Mouse (Mus musculus) neutrophil, adult 5-6 weeks (primary cell): ENCODE data around the gene Col27a1. TPM values are rescaled to one million over a fixed set of nuclear protein-coding genes. Genes with fewer than 3 reads are reported as not detected.
"Not testable (repeated sequence)": the region's sequence is repeated elsewhere in the genome, so short reads cannot be mapped to it uniquely, and the experiment has no call there.

ENCODE experiments used
- ATAC-seq: fragments of 151-379, 151-347 bp; 2 replicates; pipeline ENCODE4 v1.8.0; 2017; ENCODE audit warnings: mild to moderate bottlenecking, moderate TSS enrichment; ENCODE audit not compliant: insufficient number of reproducible peaks, poor library complexity, low FRiP score, severe bottlenecking; ENCODE audit errors: extremely low read depth
- total RNA-seq: library from RNA; stranded (forward); fragments of 200-1000 nt; gene quantifications from 2 replicates; pipeline ENCODE4 v1.2.3, GENCODE M21; 2017

The Col27a1 gene
- total RNA-seq, 1 experiment from 2014 or later = 4.7 TPM

GRCm38 (mm10) chr4:63291658-63292057 is 77.9 kb downstream of the Col27a1 start:
- no peak for ATAC-seq

- ATAC-seq = no peak
Measured at GRCm38 (mm10) chr4:63295641-63296040, 81.8 kb downstream of the Col27a1 start.

DNA sequence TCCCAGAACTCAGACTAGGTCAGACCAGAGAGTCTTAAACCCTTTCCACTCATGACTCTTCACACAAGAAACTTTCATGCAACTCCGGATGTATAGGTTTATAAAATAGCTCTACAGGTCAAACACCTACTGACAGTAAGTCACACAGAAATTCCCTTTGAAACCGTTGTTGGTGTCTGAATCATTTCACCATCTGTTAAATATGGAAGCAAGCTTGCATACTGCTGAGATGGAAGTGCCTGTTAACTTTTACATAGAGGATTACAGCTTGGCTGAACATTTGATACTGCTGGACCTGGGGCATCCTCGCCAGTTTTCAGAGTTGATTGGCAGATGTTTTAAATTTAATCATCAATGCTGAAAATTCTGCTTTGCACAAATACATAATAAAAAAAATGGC is 82.5 kb downstream of the Col27a1 start:
- ATAC-seq = no peak

GRCm38 (mm10) chr4:63296876-63297275 is 83.1 kb downstream of the Col27a1 start:
- no peak for ATAC-seq

DNA sequence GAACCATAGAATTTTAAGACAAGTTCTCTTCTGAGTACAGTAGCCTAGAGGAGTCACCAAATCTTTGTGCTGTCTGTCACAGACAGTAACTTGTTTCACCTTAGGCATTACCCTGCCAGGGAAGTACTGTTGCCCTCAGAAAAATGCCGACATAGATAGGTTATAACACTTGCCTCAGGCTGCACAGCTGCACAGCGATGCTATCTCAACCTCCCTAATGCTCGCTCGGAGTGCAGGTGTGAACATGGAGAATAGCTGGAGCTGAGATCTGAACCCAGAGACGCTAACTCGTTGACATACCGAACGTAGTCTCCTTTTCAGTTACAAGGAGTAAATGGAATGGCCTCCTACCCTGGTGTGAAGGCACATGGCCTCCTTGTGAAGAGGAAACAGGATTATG is 84.4 kb downstream of the Col27a1 start:
- no peak for ATAC-seq

DNA sequence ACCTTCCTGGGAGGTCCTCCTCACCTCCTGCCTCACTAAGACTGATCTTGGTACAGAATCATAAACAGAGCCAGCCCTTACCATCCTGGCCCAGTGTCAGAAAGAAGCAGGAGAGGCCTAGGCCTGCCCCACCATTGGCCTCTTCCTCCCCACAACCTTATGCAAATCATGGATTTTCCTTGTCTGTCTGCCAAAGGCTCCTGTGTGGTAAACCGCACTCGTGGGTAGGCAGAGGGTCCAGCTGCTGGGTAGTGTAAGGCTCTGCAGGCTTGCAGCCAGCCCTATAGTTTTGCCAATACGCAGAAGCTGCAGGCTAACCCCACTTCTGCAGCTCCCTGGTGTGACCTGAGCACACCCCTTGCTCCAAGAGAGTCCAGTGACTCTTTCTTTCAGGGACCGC is 88.8 kb downstream of the Col27a1 start:
- no peak for ATAC-seq

DNA sequence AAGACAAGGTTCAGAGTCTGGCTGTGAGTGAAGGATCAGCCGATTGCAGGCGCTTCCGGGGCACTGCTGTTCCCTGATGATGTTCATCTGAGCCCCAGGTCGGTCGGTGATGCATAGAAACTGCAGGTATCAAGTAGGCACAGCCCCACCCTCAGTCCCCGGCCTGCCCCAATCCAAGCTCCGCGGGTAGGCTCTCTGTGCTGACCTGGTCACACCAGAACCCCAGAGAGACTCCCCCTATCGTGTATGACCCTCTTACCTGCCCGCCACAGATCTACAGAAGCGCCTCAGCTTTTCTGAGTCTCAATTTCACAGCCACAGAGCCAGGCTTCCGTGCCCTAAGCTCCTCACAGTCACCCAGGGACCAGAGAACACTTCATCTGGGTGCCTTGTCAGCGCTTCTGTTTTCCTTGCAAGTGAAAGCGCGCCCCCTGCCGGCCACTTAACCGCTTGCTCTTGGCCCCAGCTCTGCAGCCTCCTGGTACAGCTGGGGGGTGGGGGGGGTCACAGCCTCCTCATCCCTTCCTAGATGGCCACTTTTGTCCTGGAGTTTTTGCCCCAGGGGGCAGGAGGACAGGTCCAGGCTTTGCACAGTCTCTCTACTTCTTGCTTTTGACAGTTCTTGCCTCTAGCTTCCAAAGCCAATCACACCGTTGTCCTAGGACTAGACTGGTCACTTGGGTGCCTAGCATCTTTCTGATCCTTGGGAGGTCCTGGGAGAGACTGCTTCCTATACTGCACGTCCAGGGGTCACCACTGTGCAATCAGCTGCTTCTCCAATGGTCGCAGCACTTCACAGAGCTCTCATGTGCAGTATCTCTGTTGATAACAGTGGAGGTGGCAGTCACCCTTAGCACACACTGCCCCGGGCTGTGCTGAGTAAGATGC is 93.6 kb downstream of the Col27a1 start:
- ATAC-seq = peak; percentile 42; the same call in 1 of the 2 replicates

DNA sequence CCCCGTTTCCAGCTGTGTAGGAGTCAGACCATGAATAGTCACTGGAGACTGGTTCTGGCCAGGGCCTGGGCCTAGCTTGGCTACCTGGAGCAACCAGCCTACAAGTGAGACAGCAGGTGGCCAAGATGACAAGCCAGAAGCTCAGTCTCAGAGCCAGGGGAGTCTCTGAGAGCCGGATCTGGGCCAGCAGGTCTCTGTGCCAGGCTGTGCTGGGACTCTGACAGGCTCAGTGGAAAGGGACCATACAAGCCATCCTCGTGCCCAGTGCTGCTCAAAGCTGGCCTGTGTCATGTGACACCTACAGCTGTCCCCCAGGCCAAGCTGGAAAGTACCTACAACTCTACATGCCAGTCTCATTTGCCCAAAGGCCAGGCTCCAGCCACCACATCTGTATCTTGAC is 94.5 kb downstream of the Col27a1 start:
- ATAC-seq = no peak

DNA sequence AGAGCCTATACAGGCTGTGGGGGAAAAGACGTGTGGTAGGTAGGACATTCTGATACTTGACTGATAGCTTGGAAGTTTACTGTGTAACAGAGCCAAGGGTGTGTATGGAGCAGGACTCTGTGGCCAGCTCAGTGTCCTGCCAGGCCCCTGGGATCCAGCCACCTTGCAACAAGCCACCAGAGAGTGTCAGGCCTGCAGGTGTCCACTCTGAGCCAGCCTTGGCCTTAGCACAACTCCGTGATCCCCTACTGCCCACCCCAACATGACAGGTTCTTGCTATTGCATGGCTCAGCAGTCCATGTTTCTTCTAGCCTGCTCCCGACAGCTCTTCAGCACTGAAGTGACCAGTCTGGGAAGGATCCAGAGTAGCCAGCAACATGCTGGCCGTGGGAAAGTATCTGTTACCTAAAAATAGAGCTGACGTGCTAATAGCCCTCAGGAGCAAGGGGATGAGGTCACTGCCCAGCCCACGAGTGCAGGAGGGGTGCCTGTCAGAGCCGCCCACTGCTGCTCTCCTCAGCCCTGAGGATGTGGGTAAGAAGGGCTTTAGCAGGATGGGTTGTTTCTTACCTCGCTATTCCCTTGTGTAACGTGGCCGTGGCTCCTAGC is 96.5 kb downstream of the Col27a1 start:
- ATAC-seq = no peak

DNA sequence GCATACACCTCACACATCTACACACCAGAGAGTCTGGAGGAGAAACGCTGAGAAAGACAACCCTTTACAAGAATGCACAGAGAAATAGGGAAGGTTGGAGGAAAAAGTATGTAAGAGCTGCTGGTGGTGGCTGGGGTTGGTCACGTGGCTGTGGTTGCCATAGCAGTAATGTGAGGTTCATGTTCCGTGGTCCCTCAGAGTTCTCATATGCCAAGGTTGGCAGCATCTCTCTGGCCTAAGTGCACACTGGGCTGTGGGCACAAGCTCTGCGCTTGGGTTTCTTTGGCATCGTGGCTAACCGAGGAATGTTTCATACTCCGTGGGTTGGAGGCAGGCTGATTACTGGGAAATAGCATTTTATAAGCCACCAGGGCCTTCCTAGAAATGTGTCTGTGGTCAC is 97.6 kb downstream of the Col27a1 start:
- no peak for ATAC-seq

DNA sequence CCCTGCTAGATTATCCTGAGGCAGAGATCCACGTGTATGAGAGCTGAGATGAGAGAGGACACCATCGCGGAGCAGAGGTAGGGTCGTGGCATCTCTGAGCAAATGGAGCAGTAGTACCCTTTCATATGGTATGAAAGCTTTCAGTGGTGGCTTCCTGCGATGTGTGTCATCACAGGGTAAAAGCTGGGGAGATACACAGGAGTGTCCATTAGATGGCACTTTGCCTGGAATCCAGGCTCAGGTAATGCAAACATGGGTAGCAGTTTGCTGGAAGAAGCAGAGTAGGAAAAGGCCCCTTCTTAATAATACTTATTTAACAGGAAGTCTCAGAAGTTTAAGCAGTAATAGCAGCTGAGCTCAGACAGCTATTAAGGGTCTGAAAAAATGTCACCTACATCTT is 100.3 kb downstream of the Col27a1 start:
- ATAC-seq = no peak

DNA sequence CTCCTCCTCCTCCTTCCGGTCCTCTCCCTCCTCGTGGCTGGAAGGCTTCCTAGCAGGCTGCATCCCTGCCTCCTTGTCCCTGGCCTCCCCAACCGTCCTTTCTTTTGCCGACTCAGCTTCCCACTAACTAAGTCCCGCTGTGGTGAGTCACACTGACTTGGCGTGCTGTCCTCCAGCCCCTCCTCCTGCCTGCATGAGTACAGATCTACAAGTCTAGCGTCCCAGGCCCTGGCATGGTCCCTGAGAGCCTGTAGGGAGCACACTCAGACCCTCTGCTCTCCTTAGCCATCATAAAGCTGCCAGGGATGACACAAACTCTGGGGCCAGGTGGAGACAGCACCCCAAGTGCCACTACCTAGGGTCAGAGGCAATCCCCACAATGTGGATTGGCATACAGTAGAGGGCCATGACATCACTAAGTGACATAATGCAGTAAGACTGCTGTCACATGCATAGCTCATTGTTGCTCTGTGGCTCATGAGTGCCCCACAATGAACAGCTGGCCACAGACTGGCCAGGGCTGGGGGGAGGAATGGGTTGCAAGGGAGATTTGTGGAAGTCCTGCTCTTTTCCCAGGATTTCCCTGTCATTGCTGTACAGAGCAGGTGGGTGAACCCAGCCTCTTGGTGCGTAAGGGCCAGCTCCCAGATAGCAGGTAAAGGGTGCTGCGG is 102.4 kb downstream of the Col27a1 start:
- ATAC-seq = no peak

- not testable (repeated sequence) for ATAC-seq
Measured at GRCm38 (mm10) chr4:63319566-63319965, 105.8 kb downstream of the Col27a1 start.

DNA sequence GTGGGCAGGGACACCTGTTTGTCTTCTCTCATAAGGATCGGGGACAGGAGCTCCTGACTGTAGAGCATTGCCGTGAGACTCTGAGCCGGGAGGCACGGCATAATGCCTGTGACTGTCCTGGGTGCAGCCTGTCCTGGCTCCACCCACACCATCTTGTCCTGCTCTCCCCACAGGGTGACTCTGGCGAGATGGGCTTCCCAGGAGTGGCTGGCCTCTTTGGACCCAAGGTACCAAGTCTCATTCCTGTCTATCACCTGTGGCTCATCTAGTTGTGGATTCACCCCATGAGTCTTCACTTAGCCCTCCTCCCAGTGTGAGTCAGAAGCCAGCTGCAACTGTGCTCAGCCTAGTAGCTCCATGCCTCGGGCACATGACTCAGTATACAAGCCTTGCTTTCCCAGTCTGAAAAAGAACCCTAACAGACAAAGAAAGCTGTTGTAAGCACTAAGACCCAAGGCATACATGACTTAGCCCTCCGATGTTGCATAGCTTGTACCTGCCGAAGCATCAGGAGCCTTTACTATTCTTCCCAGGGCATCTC is 109.5 kb downstream of the Col27a1 start:
- ATAC-seq = no peak

- ATAC-seq = no peak
Measured at GRCm38 (mm10) chr4:63333403-63333802, 119.6 kb downstream of the Col27a1 start.

GRCm38 (mm10) chr4:63338414-63339076 is 124.7 kb downstream of the Col27a1 start:
- no peak for ATAC-seq

DNA sequence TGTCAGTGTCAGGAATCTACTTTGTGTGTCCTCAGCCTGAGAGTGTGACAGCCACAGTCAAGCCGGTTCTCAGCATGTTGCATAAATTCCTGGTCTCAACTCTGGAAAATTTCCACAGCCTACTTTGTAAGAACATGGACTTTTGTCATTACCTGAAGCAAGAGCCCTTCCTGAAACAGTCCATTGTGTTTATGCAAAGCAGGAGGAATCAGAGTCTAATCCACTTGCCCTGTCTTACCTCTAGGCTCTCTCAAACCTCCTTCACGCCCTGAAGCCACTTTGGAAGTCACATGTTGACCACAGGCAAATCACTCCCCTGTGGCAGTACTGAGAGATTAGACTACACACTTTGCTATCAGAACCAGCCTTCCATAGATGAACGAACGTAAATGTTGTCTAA is 128.7 kb downstream of the Col27a1 start:
- no peak for ATAC-seq

DNA sequence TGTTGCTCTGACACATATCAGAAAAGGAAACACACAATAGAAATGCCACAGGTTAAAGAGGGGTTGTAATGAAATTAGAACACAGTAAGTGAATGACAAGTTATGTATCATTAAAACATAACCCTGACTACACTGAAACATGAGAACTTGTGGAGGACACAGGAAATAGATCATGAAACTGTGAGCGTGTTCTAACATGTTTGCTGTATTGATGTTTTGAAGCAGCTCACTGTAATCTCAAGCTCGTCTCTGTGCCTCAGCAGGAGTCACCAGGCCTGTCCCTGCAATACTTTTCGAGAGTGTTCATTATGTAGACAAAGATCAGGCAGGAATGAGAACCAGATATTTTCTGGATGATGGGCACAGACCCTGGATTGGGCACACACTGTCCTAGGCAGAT is 129.8 kb downstream of the Col27a1 start:
- ATAC-seq = no peak

- ATAC-seq = 0 out of 2 replicates have a peak, but pooled peaks have one; percentile 11
Measured at GRCm38 (mm10) chr4:63344295-63344694, 130.5 kb downstream of the Col27a1 start, which contains the start of gene Orm1. Gene Orm1 (plus strand): TSS chr4:63344560.
